Mouse (Mus musculus): ENCODE data around the gene Mfsd13b. TPM values are rescaled to one million over a fixed set of nuclear protein-coding genes. Genes with fewer than 3 reads are reported as not detected.

Mfsd13b gene
- 0.12 and 0.13 TPM in 2 replicates for polyA plus RNA-seq (2012; rRNA removed)

GRCm38 (mm10) chr7:120982200-120982841 is at the start of gene Mfsd13b, which contains the start of gene Cdr2:
Mfsd13b (plus strand) TSS chr7:120982509.
Cdr2 (minus strand) TSS chr7:120982312.

GRCm38 (mm10) chr7:121033856-121034652 is 51.7 kb downstream of the Mfsd13b start, which contains the start of gene Mettl9:
Mettl9 (plus strand) TSS chr7:121034445.

Other genes with a start within 250 kb of the Mfsd13b start
- gene Vwa3a, start 243.2 kb upstream of the Mfsd13b start, polyA plus RNA-seq (2012; rRNA removed) = 3.0 and 4.5 TPM in 2 replicates
- 0.16 and 0.21 TPM in 2 replicates for gene Gm5737, start 170.1 kb upstream of the Mfsd13b start, polyA plus RNA-seq (2012; rRNA removed)
- gene Eef2k, start 139.7 kb upstream of the Mfsd13b start, polyA plus RNA-seq (2012; rRNA removed) = 40.9 and 46.2 TPM in 2 replicates
- gene Polr3e, start 64.8 kb upstream of the Mfsd13b start, polyA plus RNA-seq (2012; rRNA removed) = 27.0 and 30.9 TPM in 2 replicates
- 22.4 and 28.2 TPM in 2 replicates for gene Cdr2, start 197 bp upstream of the Mfsd13b start, polyA plus RNA-seq (2012; rRNA removed)
- 107 and 108 TPM in 2 replicates for gene Mettl9, start 51.9 kb downstream of the Mfsd13b start, polyA plus RNA-seq (2012; rRNA removed)
- gene Igsf6, start 92.1 kb downstream of the Mfsd13b start, polyA plus RNA-seq (2012; rRNA removed) = 0.27 and 0.28 TPM in 2 replicates
- 0.32 and 0.47 TPM in 2 replicates for gene Otoa, start 99.1 kb downstream of the Mfsd13b start, polyA plus RNA-seq (2012; rRNA removed)